Mouse (Mus musculus) Patski (cell line): ENCODE measurements at regions not wholly inside any gene's neighbourhood (a gene's known extent, or its start where the extent isn't known, plus 50 kb on each side); places are given as distances from the start of the nearest gene placed in this dataset.

Experiments used
- ATAC-seq: fragments of 100-300 bp; one replicate; pipeline ENCODE4 v1.8.0; 2021
- CTCF ChIA-PET: fragments of 350-600 bp; sonication (Branson Sonifier 250); formaldehyde crosslinking; loops from one replicate; lab custom pipeline; 2022; ENCODE audit warnings: inconsistent platforms; lab: Charles Lee
- POLR2A ChIA-PET: fragments of 350-600 bp; sonication (Branson Sonifier 250); formaldehyde crosslinking; loops from one replicate; lab custom pipeline; 2022; ENCODE audit warnings: antibody characterized with exemption, inconsistent platforms; lab: Charles Lee
- DNase-seq: peaks from one replicate; pipeline ENCODE4 v3.0.0-alpha.2; 2011; ENCODE audit warnings: low read depth, low spot score
- H3K27me3 ChIP-seq: fragments of 371-371 bp; one replicate; pipeline ENCODE4 v1.5.1; 2021
- CTCF ChIP-seq: fragments of 100-300 bp; IDR thresholded peaks from one replicate; pipeline ENCODE4 v1.5.1; 2021
- in situ Hi-C: fragments of 300-500 bp; cut with MboI; formaldehyde crosslinking; loops from 3 replicates; pipeline ENCODE4 v1.11.1; 2018; ENCODE audit warnings: low pct_unique_long_range_greater_than_20kb, mixed read lengths

DNA sequence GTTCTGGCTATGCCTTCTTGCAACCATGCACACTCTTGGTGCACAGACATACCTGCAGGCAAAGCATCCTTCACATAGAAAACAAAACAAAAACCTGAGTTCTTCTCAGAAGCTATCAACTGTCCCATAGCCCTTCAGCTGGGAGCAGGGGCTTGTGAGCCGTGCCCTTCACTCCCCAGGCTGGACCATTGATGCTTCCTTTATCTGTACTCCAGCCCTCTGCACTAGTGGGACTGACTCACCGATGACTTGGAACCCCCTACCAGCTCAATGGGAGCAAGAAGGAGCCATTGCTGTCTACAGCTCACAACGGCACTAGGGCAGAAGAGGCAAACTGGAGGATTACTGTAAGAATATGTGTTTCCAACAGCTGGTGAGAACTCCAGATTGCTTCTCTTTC, 137.0 kb downstream of the Qrsl1 start:
- ATAC-seq (no peak), DNase-seq (no peak)
- ChIA-PET CTCF (no interaction called here), POLR2A (no interaction called here)
- no peaks in the 10 kb centered on the region for H3K27me3 ChIP-seq
- no peak for TF ChIP-seq CTCF
- in situ Hi-C loops, result no loop called here

DNA sequence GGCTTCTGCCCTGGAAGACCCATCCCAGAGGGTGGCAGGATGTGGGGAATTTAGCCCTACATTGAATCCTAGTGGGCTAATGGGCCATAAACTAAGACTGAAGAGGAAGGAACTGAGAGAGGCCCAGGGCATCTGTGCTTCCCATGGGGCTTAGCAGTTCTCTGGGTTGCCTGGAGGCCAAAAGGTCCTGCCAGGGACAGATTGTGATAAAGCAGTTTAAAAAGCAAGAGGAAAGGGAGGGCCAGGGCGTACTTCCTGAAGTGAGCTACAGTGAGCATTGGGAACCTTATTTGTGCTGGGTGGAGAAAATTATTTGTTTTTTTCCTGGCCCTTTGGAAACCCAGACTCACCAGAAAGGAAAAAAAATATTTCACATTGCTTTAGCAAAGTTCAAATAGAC, 136.3 kb downstream of the Qrsl1 start:
- H3K27me3 ChIP-seq, result no peaks in the 10 kb centered on the region
- in situ Hi-C loops, result no loop called here
- DNase-seq (no peak), ATAC-seq (no peak)
- ChIA-PET CTCF (no interaction called here), POLR2A (no interaction called here)
- TF ChIP-seq CTCF, result no peak

DNA sequence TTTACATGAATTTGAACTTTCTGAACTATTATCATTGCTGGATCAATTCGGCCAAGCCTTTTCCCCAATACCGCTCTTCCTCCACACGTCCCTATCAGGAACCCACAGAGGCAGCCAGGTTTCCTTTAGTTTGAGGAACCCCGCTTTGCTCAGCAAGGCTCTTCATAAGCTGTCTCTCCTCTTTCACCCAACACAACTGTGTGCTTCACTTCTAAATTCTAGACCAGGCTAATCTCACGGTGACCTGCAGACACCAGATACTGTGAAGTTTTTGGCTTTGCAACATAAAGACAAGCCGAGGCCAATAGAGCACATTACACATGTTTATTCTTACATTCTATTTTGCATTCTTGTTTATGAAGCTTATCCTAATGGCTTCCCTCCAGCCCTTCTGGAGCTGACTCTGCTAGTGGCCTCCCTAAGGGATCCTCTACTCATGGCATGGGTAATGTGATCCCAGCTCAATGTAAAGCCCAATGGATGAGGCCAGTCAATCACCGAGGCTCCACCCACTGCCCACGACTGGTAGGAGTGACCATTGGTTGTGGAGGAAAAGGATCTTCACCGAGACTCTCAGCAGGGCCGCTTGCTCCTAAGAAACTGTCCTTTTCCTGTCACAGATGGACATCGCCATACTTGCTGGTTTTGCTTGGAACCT, 135.6 kb downstream of the Qrsl1 start:
- ATAC-seq (no peak), DNase-seq (no peak)
- TF ChIP-seq CTCF, result no peak
- in situ Hi-C loops, result no loop called here
- ChIA-PET CTCF (no interaction called here), POLR2A (no interaction called here)
- no peaks in the 10 kb centered on the region for H3K27me3 ChIP-seq

DNA sequence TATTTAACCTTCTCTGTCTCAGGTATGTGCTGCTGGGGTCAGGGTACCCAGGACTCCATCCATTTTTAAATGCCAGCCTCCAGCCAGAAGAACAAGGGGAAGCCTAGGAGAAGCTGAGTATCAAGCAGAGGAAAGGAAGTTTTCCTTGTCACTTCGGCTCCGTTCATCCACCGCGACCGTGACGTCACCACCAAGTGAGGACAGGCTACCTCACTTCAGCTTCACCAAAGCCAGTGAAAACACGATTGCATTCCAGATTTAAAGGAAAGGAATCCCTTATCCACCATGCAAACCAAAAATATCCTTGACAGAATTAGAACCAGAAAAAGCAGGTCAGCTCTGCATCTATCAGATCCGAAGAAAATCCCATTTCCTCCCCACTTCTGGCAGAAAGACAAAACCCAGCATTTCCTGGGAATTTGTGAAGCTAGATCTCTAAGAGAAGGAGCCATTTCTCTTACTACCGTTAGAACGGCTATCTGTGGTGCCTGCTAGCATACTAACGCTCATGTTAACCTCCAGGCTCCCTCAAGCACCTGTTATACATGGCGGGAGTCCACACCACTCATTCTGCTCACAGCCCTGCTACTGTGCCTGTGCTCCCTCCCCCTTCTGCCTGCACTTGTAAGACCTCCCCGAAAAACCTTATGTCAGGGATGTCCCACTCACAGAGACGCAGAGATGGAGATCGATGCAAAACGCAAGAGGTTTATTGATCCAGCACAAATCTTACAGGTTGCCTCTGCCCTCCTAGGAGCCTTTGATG, 133.4 kb downstream of the Qrsl1 start:
- no peak for TF ChIP-seq CTCF
- no peaks in the 10 kb centered on the region for H3K27me3 ChIP-seq
- DNase-seq (no peak), ATAC-seq (no peak)
- POLR2A ChIA-PET, result no interaction called here
- in situ Hi-C loops, result no loop called here
- CTCF ChIA-PET, result interaction anchor here (1.2 kb wide), 1 partner anchor 12 kb away, joined by 4 read pairs; no protein-coding TSS in a partner anchor

DNA sequence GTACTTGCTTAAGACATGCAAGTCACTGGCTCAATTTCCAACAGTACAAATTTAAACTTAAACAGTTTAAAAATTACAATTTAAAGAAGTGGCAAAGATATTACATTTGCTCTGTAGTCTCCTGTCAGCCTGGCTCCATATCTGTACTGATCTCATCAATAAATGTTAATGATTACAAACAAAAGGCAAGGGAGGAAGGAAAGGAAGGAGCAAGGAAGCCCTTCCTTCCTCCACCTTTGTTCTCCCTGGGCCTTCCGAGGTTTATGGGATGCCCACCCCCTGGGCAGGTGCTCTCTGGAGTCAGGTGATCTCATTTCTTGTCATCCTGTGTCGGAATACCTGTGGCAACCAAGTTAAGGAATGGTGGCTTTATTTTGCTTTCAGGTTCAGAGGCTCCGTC, 132.5 kb downstream of the Qrsl1 start:
- no peak for DNase-seq
- no peak for ATAC-seq
- no peaks in the 10 kb centered on the region for H3K27me3 ChIP-seq
- in situ Hi-C loops, result no loop called here
- ChIA-PET CTCF (no interaction called here), POLR2A (no interaction called here)
- no peak for TF ChIP-seq CTCF

DNA sequence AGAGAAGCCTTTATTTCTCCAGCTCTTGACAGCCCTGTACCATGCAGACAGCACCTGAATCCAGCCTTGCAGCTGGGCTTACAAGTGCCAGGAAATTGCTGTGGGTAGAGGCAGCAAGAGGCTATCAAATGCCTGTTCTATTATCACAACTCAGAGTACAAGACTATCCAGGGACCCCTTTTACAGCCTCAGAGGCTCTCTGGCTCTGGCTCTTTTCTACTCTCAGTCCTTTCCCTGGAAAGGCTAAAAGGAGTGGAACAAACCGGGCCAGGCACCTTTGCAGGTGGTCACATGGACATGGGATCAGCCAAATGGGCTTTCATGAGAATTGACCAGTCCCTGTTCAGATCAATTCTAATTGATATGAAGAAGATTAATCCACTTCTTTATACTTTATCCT, 125.7 kb downstream of the Qrsl1 start:
- ChIA-PET CTCF (no interaction called here), POLR2A (interaction anchor here (0.6 kb wide), 1 partner anchor 24 kb away, joined by 3 read pairs; no protein-coding TSS in a partner anchor)
- no peak for ATAC-seq
- DNase-seq, result no peak
- no peaks in the 10 kb centered on the region for H3K27me3 ChIP-seq
- in situ Hi-C loops, result no loop called here
- no peak for TF ChIP-seq CTCF

DNA sequence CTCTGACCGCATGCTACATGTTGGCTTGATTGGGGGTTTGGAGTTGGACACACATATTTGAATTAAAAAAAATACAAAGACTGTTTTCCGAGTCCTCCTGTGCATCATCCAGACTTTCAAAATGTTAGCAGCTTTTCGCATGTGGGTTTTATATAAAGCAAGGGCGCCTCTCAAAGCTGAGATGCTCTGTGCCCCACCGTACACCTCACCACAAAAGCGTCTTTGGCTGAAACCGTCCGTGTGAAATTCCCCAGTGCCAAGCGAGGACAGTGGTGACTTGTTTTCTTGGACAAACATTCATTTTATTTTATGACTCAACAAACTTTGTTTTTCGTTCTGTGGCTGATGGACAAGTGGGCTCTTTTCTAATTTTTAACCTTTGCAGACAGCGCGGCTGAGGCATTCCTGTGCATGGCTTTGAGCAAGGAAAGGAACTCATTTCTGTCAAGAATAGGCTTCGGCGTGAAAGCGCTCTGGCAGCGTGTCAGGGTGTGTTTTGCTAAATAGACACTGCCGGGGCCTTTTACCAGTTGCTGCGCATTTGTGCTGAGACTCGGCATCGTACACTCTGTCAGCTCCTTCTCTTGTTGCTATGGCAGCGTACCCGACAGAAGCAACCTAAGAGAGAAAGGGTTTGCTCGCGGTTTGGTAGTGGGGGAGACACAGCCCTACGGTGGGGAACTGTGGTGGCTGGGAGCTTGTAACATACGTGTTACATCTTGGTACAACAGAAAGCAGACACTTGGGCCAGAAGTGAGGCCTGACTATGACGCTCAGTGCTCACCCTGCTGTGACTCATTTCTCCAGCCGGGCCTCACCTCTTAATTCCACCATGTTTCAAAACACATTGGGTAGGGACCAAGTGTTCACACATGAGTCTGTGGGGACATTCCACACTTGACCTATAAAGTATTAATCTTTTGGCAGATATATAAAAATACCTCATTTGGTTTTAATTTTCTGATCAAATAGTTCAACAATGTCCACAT, 123.6 kb downstream of the Qrsl1 start:
- no peaks in the 10 kb centered on the region for H3K27me3 ChIP-seq
- POLR2A ChIA-PET, result no interaction called here
- CTCF ChIA-PET, result interaction anchor here (0.7 kb wide), 1 partner anchor 38 kb away, joined by 3 read pairs; no protein-coding TSS in a partner anchor
- no peak for TF ChIP-seq CTCF
- DNase-seq (no peak), ATAC-seq (no peak)
- in situ Hi-C loops, result no loop called here

DNA sequence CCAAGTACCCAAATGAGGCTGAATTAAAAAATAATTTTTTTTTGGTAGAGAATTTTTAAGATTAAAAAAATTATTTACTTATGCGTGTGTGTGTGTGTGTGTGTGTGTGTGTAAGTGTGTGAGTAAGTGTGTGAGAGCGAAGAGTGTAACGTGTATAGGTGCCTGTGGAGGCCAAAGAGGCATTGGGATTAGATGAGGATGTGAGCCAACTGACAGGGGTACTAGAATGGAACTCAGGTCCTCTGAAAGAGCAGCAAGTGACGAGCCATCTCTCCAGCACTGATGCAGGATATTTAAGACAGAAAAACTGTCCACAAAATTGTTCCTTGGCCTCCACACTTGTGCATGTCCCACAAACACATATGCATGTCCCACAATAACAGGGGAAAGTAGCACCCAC, 121.0 kb downstream of the Qrsl1 start:
- ChIA-PET CTCF (interaction anchor here (2.0 kb wide), 1 partner anchor 13 kb away, joined by 4 read pairs; no protein-coding TSS in a partner anchor), POLR2A (no interaction called here)
- TF ChIP-seq CTCF, result no peak
- no peaks in the 10 kb centered on the region for H3K27me3 ChIP-seq
- no peak for DNase-seq
- in situ Hi-C loops, result no loop called here
- ATAC-seq, result no peak

DNA sequence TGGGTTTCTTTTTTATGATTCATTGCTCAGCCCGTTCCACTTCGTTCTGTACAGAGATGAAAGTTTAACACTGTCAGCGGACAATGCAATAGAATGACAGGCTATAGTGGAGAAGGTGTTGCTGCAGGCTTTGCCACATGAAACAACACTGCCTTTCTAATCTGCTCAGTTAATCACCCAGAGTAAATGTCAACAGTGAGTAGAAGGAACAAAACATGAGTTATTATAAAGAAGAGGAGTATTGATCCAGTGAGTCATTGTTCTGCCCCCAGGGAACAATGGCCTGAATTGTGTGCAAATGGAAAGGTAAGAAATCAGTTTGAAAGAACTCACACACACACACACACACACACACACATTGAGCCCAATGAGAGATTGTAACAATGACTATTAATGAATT, 118.2 kb downstream of the Qrsl1 start:
- no peaks in the 10 kb centered on the region for H3K27me3 ChIP-seq
- no peak for DNase-seq
- POLR2A ChIA-PET, result no interaction called here
- no peak for TF ChIP-seq CTCF
- CTCF ChIA-PET, result no interaction called here
- no peak for ATAC-seq
- in situ Hi-C loops, result no loop called here

DNA sequence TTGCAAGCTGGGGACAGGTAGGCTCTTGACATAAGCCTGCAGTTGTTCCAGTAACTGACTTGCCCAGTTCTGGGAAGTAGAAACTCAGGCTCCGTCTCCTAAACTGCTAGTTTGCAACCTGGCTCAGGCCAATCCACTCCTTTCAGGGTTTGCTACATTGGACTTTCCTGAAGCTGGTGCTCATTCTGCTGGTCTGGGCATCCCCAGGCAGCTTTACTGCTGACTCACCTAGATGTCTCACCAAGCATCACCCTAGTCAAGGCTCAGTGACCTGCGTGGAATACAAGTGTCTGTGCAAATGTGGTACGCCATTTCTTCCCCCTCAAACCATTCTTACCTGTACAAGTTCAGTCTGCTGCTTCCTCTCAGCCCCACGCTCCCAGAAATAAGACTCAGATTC, 110.8 kb downstream of the Qrsl1 start:
- DNase-seq (no peak), ATAC-seq (no peak)
- in situ Hi-C loops, result no loop called here
- CTCF ChIA-PET, result no interaction called here
- POLR2A ChIA-PET, result no interaction called here
- H3K27me3 ChIP-seq, result no peaks in the 10 kb centered on the region
- no peak for TF ChIP-seq CTCF
